Mouse (Mus musculus): Measurements from ENCODE around the gene Cdk14.

DNA sequence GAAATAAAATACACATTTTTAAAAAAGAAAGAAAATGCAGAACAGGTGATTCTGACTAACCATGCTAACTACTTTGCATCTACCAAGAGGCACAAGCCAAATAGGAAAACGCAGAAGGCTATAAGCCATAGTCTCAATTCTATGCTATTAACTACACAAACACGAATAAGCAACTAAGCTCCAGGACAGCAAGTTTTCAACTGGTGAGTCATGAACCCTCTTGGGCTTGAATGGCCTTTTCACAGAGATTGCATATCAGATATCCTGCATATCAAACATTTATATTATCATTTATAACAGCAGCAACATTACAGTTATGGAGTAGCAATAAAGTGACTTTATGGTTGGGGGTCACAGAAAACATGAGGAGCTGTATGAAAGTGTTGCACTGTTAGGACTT lies 256.3 kb downstream of the Cdk14 start:
- no peak for TF ChIP-seq POLR2A (IDR thresholded peaks at IDR 0.05; ENCODE audit: low read depth, low read length)
- no peak for TF ChIP-seq CTCF (conservative IDR thresholded peaks at IDR 0.05; ENCODE audit: insufficient read depth, insufficient read length, low read depth, low read length)

All from kidney, adult 2 months (tissue).